Mouse (Mus musculus) E14TG2a.4 (cell line): ENCODE data around the gene Zkscan16.

Experiments
- CTCF ChIP-seq: conservative IDR thresholded peaks from 2 replicates; pipeline ENCODE4 v1.5.1; 2014; ENCODE audit warnings: low read length
- NANOG ChIP-seq: IDR thresholded peaks from 2 replicates; pipeline ENCODE4 v1.6.1; 2014; ENCODE audit warnings: borderline replicate concordance, low read length, mixed read lengths
- POU5F1 ChIP-seq: IDR thresholded peaks from 2 replicates; pipeline ENCODE4 v1.6.1; 2014; ENCODE audit warnings: low read length, borderline replicate concordance

- TF ChIP-seq CTCF (no peak), POU5F1 (no peak), NANOG (no peak)
Measured at GRCm38 (mm10) chr4:58982806-58983205, 39.4 kb downstream of the Zkscan16 start.
